Mouse (Mus musculus) gastrocnemius, postnatal 36 days (tissue): ENCODE data around the gene Myo9a. TPM values are rescaled to one million over a fixed set of nuclear protein-coding genes. Genes with fewer than 3 reads are reported as not detected.

Experiments used
- total RNA-seq, 2 experiments: library from RNA; stranded (reverse); gene quantifications; 2 replicates each; pipeline ENCODE4 v1.2.3; 2021

Gene Myo9a
- total RNA-seq, 2 experiments from 2014 or later: 7.4 to 8.3 TPM

Other genes starting within 250 kb of the Myo9a start
- 10 to 100 TPM; 22.6 to 23.6 TPM for gene Hexa, start 211.4 kb upstream of the Myo9a start, total RNA-seq
- gene Tmem202, start 211.0 kb upstream of the Myo9a start, total RNA-seq: under 1 TPM; 0.22 to 0.46 TPM
- gene Celf6, start 173.0 kb upstream of the Myo9a start, total RNA-seq: not detected
- gene Parp6, start 133.6 kb upstream of the Myo9a start, total RNA-seq: 10 to 100 TPM; 17.3 to 21.9 TPM
- 1,000 to 10,000 TPM; 2,923 to 3,646 TPM for gene Pkm, start 94.5 kb upstream of the Myo9a start, total RNA-seq
- gene Gramd2, start 70.8 kb upstream of the Myo9a start, total RNA-seq: under 1 TPM in 1 of 2 experiments, not detected in 1; 0.25 TPM
- 1 to 10 TPM; 8.1 to 9.8 TPM for gene Senp8, start 186 bp upstream of the Myo9a start, total RNA-seq
- gene Nr2e3, start 209.8 kb downstream of the Myo9a start, total RNA-seq: not detected